Mouse (Mus musculus) G1E (cell line): ENCODE results near the gene Fam19a3.

Source experiments
- CTCF ChIP-seq: IDR thresholded peaks from 2 replicates; pipeline ENCODE4 v1.5.1; 2012; ENCODE audit warnings: low read depth, low read length, inconsistent platforms, mixed read lengths
- GATA2 ChIP-seq: IDR thresholded peaks from 2 replicates; pipeline ENCODE4 v1.6.1; 2012; ENCODE audit warnings: low read depth, low read length, inconsistent platforms, borderline replicate concordance
- TAL1 ChIP-seq: conservative IDR thresholded peaks from 2 replicates; pipeline ENCODE4 v1.6.1; 2012; ENCODE audit warnings: low read depth, low read length, inconsistent platforms, mixed read lengths

DNA sequence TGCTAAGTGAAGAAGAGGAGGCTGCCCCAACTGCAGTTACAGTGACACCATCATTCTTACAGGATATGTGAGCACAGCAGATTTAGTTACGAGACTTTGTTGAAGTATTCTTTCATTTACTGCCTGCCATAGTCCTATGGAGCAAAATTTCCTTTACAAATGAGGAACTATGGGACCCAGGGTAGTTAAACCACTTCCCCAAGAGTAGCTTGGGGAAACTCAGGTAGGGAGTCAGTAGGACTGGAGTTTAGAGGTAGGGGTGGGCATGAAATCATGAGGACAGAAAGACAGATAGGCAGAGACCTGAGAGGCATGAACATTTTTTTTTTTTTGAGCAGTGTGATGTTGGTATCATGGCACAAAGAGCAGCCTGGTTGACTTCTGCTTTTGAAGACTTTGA is 37.8 kb downstream of the Fam19a3 start:
- TF ChIP-seq CTCF (no peak), GATA2 (no peak), TAL1 (no peak)
